Mouse (Mus musculus) ES-E14 (cell line): ENCODE measurements around the gene Rpl37.

Experiments
- CHD2 ChIP-seq: IDR thresholded peaks from 2 replicates; pipeline ENCODE4 v1.6.1; 2014; ENCODE audit warnings: mild to moderate bottlenecking, low read depth, low read length, inconsistent platforms
- MAFK ChIP-seq: IDR thresholded peaks from 2 replicates; pipeline ENCODE4 v1.6.1; 2014; ENCODE audit warnings: mild to moderate bottlenecking, low read depth, low read length, inconsistent platforms; ENCODE audit not compliant: insufficient read depth

DNA sequence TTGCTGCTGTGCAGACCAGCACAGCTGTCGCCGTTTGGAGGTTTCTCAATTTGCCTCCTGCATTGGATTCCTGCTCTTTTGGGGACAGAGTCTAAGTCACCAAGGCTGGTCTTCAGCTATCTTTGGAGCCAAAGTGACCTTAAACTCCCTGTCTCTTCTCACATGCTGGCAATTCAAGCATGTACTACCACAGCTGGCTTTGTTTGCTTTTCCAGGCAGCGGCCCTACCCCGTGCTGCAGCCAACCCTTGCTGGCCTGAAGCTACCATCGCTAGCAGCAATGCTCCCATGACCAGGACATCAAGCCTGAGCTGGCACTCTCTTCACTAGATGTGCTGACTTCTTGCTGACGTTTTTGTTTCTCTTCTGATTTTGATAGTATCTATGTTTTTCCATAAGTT, 42.4 kb downstream of the Rpl37 start:
- no peak for TF ChIP-seq MAFK
- TF ChIP-seq CHD2 = no peak
